Mouse (Mus musculus): ENCODE data around the gene Isl1.
A peak's percentile ranks its signal among the peaks of the same experiment; 100 is the strongest.

Gene Isl1

DNA sequence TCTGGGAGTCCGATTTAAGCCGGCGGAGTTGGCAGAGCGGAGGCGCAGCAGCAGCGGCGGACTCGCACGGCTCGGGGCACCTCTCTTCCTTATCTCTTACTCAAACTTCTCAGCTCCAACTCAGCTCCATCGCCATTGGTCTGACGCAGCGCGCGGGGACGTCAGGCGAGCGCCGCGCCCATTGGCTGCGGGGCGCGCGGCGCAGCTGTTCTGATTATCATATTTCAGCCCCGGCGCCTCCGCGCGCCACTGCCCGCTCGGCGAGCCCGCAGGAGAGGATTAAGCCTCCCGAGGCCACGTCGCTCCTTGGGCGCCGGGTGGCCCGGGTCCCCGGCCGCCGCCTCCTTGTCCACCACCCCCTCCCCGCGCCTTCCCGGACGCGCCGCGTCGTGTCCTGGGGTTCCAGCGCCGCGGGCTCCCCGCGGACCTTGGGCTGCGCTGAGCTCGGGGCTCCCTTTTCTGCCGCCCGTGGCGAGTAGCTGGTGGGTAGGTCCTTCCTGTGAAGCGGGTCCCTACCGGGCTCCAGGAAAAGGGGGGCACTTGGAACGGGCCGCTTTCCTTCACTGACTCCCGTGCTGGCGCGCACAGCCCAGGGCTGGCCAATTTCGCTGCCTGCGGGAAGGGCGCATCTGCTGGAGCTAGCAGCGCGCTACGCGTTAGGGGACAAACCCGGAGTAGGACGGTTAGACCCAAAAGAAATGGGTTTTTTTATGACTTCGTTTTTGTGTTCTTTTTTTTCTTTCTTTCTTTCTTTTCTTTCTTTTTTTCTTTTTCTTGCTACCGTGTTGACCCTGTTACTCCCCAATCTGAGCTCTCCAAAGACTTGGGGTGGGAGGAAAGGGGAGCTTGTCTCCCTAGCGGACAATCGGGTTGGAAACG lies at the start of gene Isl1:
Isl1 (minus strand) TSS at position 106 of the 879 bp plus-strand sequence.
- DNase-seq (ENCODE audit: low read depth, low spot score) = peak; percentile 21

DNA sequence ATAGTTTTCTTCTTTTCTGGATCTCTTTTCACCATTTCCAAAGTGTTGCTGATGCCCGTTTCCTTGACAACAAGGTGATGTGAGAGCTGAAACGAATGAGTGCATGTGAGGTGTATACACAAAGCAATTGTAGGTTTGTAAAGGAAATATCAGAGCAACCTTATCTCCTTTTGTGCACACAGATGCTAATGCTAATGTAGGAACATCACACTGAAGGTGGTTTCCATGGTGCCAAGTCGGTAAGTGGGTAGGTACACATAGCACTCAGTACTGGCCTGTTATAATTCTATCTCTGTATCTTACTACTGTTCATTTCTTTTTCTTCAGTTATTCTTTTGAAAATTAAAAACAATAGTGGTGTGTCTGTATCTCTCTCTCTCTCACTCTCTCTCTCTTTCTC lies 26.3 kb upstream of the Isl1 start:
- no peak for DNase-seq (ENCODE audit: low read depth, low spot score)

GRCm38 (mm10) chr13:116313636-116314530 lies 4.4 kb upstream of the Isl1 start:
- DNase-seq (ENCODE audit: low read depth, low spot score) = no peak

DNA sequence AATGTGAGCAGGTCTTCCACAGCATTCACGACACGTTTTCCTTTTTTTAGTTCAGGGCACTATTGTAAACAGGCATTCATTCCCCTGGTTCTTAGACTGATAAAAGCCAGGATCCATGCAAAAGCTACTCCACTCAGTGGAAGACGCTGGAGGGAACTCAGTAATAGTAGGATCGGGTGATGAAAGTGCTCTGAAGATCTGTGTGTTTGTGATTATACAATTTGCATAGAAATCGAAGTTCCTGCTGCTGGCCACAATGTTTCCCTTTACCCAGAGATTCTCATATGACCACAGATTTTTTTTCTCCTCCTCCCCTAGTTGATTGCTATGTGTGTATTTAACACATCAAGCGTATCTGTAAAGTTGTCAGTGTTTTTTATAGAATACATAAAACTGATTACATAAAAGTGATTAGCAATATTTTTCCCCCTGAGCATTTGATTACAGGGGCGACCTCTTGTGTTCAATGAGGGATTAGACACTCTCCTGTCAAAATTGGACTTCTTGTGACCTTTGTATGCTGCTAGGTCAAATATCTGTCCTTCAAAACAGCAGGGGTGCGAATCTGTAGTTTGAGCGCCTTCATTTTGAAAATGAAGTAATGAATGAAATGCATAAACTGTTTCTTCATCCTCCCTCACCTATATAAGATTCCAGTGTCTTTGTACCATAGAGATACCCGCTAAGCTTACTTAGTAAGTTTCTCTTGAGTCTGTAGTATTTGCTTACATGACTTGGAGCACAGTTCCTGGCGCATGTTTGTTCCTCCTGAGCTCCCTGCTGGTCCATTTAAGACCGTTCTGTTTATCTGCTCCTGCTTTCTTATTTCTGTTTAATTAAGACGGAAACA lies 2.6 kb upstream of the Isl1 start:
- DNase-seq (ENCODE audit: low read depth, low spot score) = no peak

- DNase-seq (ENCODE audit: low read depth, low spot score) = no peak
Measured at GRCm38 (mm10) chr13:116311011-116311410, 1.5 kb upstream of the Isl1 start.

DNA sequence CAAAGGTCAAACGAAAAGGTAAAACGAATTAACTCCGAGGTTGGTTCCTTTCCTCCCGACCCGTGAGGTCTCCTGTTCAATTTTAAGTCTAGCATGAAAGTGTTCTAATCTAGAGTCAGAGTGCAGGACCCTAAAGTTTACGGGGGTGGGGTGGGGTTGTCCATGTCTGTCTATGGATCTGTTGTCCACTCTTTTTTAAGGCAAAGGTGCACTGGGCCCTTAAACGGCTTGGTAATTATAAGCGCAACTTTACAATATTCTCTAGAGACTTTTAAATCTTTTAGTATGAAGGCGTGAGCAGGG lies 925 bp upstream of the Isl1 start:
- no peak for DNase-seq (ENCODE audit: low read depth, low spot score)

- DNase-seq (ENCODE audit: low read depth, low spot score) = no peak
Measured at GRCm38 (mm10) chr13:116308933-116309583, 431 bp downstream of the Isl1 start.

DNA sequence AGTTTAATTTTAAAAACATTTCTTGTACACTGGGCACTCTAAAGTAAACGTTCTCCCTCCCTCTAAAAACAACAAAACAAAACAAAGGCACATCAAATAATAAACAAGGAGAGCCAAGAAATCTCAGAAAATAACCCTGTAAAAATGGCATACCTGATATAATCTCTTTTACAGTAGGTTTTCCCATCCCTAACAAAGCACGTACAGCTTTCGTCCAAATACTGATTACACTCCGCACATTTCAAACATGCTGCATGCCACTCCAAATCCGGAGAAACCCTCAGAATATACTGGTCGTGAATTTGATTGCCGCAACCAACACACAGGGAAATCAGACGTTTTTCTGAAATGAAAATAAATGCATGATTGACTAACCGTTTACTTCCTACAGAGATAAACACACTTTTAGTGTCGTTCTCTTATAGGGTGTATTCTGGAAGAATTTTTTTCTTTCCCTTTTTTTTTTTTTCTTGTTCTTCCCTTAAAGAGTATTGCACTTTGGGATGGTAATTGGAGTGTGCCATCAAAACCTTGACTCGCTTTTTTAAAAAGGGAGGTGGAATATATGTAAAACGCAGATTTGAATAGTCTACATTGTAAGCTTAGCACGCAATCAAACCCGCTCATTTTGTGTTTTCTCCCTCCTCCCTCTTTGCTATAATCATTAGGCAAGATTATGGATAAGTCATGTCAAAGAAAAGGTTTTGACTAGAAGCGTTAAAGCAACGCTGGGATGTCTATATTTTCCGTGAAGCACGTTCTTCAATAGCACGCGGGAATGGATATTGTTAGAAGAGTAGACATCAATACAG lies 1.2 kb downstream of the Isl1 start:
- no peak for DNase-seq (ENCODE audit: low read depth, low spot score)

DNA sequence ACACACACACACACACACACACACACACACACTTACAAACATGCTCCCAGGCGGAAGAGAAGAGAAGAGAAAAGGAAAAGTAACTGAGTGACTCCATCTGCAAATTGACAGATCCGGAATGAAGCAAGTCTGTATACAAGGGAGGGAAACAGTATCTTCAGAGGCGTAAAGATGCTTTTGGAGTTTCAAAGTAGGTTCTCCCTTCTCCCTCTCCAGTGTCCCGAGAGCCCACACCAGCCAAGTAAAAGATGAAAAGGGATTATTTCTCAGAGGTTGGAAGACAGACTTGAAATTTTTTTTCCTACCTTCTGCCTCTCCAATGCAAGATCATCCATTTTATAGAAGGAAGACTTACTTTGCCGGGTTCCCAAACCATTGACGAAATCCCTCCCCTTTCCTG lies 2.9 kb downstream of the Isl1 start:
- DNase-seq (ENCODE audit: low read depth, low spot score) = no peak

DNA sequence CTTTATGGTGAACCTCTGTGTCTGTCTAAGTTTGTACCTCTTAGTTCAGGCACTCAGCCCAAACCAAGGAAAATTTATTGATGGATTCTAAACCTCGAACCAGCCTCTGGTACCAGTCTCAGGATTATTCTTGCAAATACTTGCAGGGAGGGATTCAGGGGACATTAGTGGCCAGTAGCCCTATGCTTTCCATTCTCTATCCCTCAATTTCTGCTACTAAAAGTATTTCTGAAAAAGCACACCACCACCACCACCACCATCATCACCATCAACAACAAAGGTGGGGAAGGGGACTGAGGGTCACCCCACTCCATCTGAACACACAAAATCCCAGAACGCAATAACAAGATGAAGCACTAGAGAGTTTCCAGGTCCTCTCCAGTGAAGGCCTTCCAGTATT lies 3.8 kb downstream of the Isl1 start:
- DNase-seq (ENCODE audit: low read depth, low spot score) = no peak

DNA sequence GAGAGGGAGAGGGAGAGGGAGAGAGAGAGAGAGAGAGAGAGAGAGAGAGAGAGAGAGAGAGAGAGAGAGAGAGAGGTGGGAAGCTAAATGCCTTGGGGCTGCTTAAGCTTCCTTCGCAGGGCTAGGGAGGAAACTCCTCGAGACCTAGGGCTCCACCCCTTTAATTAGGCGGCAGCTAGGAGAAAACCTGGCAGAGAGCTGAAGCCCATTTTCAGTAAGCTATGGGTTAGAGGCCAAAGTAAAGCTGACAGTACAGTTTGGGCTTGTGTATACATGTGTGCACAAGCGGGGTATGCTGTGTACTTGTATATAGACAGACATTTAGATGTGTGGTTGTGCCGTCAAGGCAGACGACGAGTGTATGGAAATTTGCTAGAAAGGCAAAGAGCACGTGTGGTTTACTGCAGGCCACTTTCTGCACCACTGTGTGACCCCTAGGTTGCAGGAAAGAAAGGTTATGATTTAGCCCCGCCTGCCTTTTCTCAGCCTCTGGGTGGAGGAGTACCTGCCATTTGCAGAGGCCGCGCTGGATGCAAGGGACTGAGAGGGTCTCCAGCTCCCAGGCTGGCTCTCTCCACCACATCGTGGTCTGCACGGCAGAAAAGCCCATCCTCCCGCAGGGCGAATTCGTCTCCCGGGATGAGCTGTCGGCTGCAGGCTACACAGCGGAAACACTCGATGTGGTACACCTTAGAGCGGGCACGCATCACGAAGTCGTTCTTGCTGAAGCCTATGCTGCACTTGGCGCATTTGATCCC lies 4.6 kb downstream of the Isl1 start:
- no peak for DNase-seq (ENCODE audit: low read depth, low spot score)

- DNase-seq (ENCODE audit: low read depth, low spot score) = no peak
Measured at GRCm38 (mm10) chr13:116303766-116304165, 5.7 kb downstream of the Isl1 start.

DNA sequence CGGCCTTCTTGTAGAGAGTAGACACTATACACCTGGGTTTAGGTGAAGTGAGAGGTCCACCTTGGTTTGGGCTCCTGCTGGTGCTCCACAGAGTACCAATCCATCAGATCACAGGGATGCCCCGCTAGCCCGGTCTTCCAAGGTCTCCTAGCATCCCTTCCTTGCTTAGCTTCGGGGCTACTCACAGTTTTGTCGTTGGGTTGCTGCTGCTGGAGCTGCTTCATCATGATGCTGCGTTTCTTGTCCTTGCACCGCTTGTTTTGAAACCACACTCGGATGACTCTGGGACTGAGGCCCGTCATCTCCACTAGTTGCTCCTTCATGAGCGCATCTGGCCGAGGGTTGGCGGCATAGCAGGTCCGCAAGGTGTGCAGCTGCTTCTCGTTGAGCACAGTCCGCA lies 6.6 kb downstream of the Isl1 start:
- DNase-seq (ENCODE audit: low read depth, low spot score) = no peak

DNA sequence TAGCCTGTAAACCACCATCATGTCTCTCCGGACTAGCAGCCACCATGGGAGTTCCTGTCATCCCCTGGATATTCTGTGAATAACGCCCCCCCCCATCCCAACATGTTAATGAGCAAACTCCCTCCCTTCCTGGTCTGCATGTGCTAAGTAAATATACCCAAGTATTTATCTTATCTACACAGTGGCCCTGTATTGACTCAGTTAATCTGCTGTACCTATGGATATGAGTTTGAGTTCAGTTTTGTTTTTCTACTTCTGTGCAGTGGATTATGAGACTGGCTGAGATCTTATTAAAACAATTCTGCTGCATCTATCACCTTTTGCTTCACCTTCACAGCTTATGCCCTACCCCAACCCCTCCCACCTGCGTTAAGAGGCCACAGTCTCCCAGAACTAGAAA lies 7.8 kb downstream of the Isl1 start:
- DNase-seq (ENCODE audit: low read depth, low spot score) = no peak

DNA sequence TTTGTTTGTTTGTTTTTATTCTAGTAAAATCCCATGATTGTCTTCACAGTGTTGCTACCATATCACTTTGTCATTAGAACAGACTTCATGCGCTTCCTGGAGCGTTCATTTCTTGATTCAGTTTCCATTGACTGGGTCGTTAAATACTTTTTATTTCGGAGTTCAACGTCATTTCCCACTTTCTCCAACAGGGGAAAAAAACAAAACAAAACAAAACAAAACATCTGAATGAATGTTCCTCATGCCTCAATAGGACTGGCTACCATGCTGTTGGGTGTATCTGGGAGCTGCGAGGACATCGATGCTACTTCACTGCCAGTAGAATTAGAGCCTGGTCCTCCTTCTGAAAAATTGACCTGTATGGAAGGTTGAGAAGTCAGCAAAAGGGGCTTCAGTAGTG lies 10.2 kb downstream of the Isl1 start:
- DNase-seq (ENCODE audit: low read depth, low spot score) = no peak

- DNase-seq (ENCODE audit: low read depth, low spot score) = no peak
Measured at GRCm38 (mm10) chr13:116298641-116299170, 10.8 kb downstream of the Isl1 start.

DNA sequence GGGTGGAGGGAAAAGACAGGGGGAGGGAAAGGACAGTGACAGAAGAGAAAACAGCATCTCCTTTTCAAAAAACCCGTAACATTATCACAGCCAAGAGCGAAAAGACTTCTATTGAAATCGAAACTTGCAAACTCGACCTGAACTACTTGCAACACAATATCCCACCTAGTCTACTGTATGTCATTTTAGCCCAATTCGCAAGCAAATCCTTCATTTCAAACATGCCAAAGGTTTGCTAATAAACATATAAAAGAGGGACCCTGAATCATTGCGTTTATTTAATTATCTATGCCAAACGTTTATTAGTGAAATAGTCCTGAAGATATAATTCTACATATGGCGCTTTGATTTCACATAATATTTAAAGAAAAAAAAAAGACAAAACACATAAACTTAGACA lies 11.5 kb downstream of the Isl1 start:
- DNase-seq (ENCODE audit: low read depth, low spot score) = no peak

DNA sequence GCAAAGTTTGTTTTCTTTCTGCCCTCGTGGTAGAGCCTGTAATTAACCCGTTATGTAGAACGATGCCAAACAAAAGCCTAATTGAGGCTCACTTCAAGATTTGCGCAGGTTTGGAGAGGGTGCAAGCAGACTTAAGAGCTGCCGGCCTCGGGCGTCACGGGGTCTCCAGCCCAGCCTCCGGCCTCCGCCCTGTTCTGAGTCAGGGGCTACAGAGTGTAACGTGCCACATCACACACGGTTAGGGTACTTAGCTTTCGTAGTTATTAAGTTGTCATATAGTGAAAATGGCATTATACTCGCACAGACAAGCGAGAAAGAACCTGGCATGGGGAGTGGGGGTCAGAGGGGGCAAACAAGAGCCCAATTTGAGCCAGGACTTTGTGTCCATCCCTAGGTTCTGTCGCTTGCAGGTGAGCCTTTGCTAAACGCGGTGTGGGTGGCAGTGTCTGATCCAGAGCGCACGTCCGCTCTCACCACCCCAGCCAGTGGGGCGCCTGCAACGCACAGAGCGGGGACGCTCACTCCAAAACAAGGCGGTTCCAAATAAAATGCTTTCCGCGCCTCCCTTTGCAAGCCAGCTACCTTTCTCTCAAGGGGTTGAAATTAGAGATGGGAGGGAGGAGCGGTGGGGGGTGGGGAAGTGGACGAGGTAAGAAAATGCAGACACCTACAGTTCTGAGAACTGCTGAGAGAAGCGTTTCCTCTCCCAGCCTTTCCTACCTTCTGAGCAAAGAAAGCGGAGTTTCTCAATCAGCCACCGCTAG lies 12.3 kb downstream of the Isl1 start:
- no peak for DNase-seq (ENCODE audit: low read depth, low spot score)

- DNase-seq (ENCODE audit: low read depth, low spot score) = no peak
Measured at GRCm38 (mm10) chr13:116295401-116295800, 14.1 kb downstream of the Isl1 start.

All from skeletal muscle tissue, adult 2 months (tissue).